Mouse (Mus musculus) cortical plate, adult 2 months (tissue): Measurements from ENCODE around the gene 4930415L06Rik. TPM values are rescaled to one million over a fixed set of nuclear protein-coding genes. Genes with fewer than 3 reads are reported as not detected.

Experiments used
- H3K27ac ChIP-seq: fragments of 200-500 bp; 2 replicates; pipeline ENCODE4 v1.5.1; 2012; ENCODE audit warnings: low read length, control low read depth, inconsistent platforms; ENCODE audit not compliant: insufficient read depth
- H3K4me1 ChIP-seq: fragments of 200-500 bp; 2 replicates; pipeline ENCODE4 v1.6.1; 2011; ENCODE audit warnings: low read length; ENCODE audit not compliant: control insufficient read depth, insufficient read depth
- H3K4me3 ChIP-seq: fragments of 200-500 bp; 2 replicates; pipeline ENCODE4 v1.5.1; 2011; ENCODE audit warnings: mild to moderate bottlenecking, low read length, control low read depth; ENCODE audit not compliant: insufficient read depth
- CTCF ChIP-seq: fragments of 200-500 bp; IDR thresholded peaks from 2 replicates; pipeline ENCODE4 v1.5.1; 2011; ENCODE audit warnings: mild to moderate bottlenecking, control low read depth, low read length; ENCODE audit not compliant: insufficient read depth; ENCODE audit errors: extremely low read depth
- POLR2A ChIP-seq: fragments of 200-500 bp; IDR thresholded peaks from 2 replicates; pipeline ENCODE4 v1.6.1; 2011; ENCODE audit warnings: mild to moderate bottlenecking, low read length, control low read depth; ENCODE audit not compliant: insufficient read depth; ENCODE audit errors: extremely low read depth
- polyA plus RNA-seq: library from polyadenylated mRNA; depleted of rRNA; stranded (reverse); fragments of >200 nt; gene quantifications from 2 replicates; pipeline ENCODE4 v1.2.3, GENCODE M21; 2012; rRNA removed

Gene 4930415L06Rik
- polyA plus RNA-seq, result not detected in 2 replicates

DNA sequence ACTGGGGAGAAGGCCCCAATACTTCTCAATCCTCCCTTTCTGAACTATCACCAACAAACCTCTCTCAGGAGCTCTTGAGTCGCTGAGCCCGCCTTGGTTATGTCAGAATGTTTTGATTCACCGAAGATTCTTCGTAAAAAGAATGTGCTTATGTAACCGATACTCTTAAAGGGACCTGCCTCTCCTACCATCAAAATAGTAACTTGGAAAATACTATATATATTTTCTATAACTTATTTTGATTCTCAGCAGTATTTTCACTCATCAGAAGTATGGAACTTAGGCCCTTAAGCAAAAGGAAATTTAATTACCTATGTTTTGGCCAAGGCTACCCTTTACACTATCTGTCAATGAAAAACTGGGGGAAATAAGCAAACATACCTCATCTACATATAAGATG, at the start of gene 4930415L06Rik:
Gene 4930415L06Rik, minus strand, starts transcription at position 101 of the 400 bp plus-strand sequence.
- TF ChIP-seq POLR2A, result no peak
- Histone ChIP-seq H3K4me1 (no peaks in the 10 kb centered on the region), H3K27ac (no peak within 1 kb of the TSS), H3K4me3 (no peak within 1 kb of the TSS)

DNA sequence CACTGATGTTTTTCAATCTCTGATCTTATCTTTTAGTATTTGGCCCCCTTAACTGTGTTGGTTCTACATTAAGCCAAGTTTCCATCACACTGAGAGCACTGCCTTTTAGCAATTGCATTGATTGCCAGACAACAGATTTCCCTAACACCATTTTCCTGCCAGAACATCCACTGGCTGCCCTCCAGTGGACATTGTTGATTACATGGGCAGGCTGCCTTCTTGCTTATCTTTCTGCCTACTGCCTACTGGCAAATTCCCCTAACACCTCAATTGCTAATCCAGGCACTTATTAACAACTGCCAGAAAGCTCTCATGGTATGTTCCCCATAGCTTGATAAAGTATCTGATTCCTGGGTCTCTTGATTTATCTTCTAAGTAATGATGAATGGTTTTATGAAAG, 46.0 kb upstream of the 4930415L06Rik start:
- no peak for TF ChIP-seq POLR2A
- no peak for TF ChIP-seq CTCF

GRCm38 (mm10) chrX:89904871-89905270, 27.8 kb downstream of the 4930415L06Rik start:
- H3K27ac ChIP-seq, result no peak overlapping the region
- TF ChIP-seq CTCF (no peak), POLR2A (no peak)
- H3K4me1 ChIP-seq, result no peaks in the 10 kb centered on the region
- H3K4me3 ChIP-seq, result no peak overlapping the region

More for the DNA sequence above, 46.0 kb upstream of the 4930415L06Rik start:
- H3K4me1 ChIP-seq, result no peaks in the 10 kb centered on the region
- H3K27ac ChIP-seq, result no peak overlapping the region
- no peak overlapping the region for H3K4me3 ChIP-seq

Other genes with a start within 250 kb of the 4930415L06Rik start
- gene 4932429P05Rik, start 180.6 kb downstream of the 4930415L06Rik start, polyA plus RNA-seq, result not detected in 2 replicates